Mouse (Mus musculus): ENCODE measurements at regions not wholly inside any gene's neighbourhood (a gene's known extent, or its start where the extent isn't known, plus 50 kb on each side); places are given as distances from the start of the nearest gene placed in this dataset.

GRCm38 (mm10) chr11:17591780-17592487, 334.6 kb downstream of the C1d start:
- Histone ChIP-seq H3K4me1 (no peaks in the 10 kb centered on the region), H3K27ac (replicated peaks) (no peak overlapping the region), H3K9me3 (replicated peaks) (no peaks in the 10 kb centered on the region), H3K36me3 (no peaks in the 10 kb centered on the region), H3K4me3 (no peak overlapping the region), H3K27me3 (ENCODE audit: low read depth, poor library complexity, severe bottlenecking) (no peaks in the 10 kb centered on the region)
- DNase-seq (ENCODE audit: low spot score), result no peak
- 79% methylated on average over 3 of the region's 3 CpGs for WGBS

- H3K27me3 ChIP-seq (ENCODE audit: low read depth, poor library complexity, severe bottlenecking), result no peaks in the 10 kb centered on the region
- no peak for DNase-seq (ENCODE audit: low spot score)
- no peaks in the 10 kb centered on the region for H3K9me3 ChIP-seq (replicated peaks)
- WGBS, result 85% methylated on average over 6 of the region's 6 CpGs
- H3K36me3 ChIP-seq, result no peaks in the 10 kb centered on the region
- H3K4me1 ChIP-seq, result no peaks in the 10 kb centered on the region
- H3K27ac ChIP-seq (replicated peaks), result no peak overlapping the region
- no peak overlapping the region for H3K4me3 ChIP-seq
These were observed 346.5 kb downstream of the C1d start for GRCm38 (mm10) chr11:17603726-17604493.

- WGBS, result 87% methylated on average over 3 of the region's 3 CpGs
- DNase-seq (ENCODE audit: low spot score), result no peak
- no peaks in the 10 kb centered on the region for H3K9me3 ChIP-seq (replicated peaks)
- no peaks in the 10 kb centered on the region for H3K4me1 ChIP-seq
- no peak overlapping the region for H3K27ac ChIP-seq (replicated peaks)
- H3K36me3 ChIP-seq, result no peaks in the 10 kb centered on the region
- no peak overlapping the region for H3K4me3 ChIP-seq
- H3K27me3 ChIP-seq (ENCODE audit: low read depth, poor library complexity, severe bottlenecking), result no peaks in the 10 kb centered on the region
These were observed 333.0 kb downstream of the Etaa1 start for GRCm38 (mm10) chr11:17620462-17621248.

- Histone ChIP-seq H3K4me3 (no peak overlapping the region), H3K4me1 (no peaks in the 10 kb centered on the region), H3K36me3 (no peaks in the 10 kb centered on the region), H3K27ac (replicated peaks) (no peak overlapping the region), H3K27me3 (ENCODE audit: low read depth, poor library complexity, severe bottlenecking) (no peaks in the 10 kb centered on the region), H3K9me3 (replicated peaks) (no peaks in the 10 kb centered on the region)
- DNase-seq (ENCODE audit: low spot score), result no peak
- 80% methylated on average over 2 of the region's 2 CpGs for WGBS
These were observed 324.0 kb downstream of the Etaa1 start for GRCm38 (mm10) chr11:17629541-17630171.

GRCm38 (mm10) chr11:17630172-17630553, 323.5 kb downstream of the Etaa1 start:
- 60% methylated on average over 1 of the region's 1 CpGs for WGBS
- H3K27me3 ChIP-seq (ENCODE audit: low read depth, poor library complexity, severe bottlenecking), result no peaks in the 10 kb centered on the region
- H3K36me3 ChIP-seq, result no peaks in the 10 kb centered on the region
- H3K4me1 ChIP-seq, result no peaks in the 10 kb centered on the region
- no peaks in the 10 kb centered on the region for H3K9me3 ChIP-seq (replicated peaks)
- H3K4me3 ChIP-seq, result no peak overlapping the region
- H3K27ac ChIP-seq (replicated peaks), result no peak overlapping the region
- DNase-seq (ENCODE audit: low spot score), result no peak

- Histone ChIP-seq H3K4me3 (no peak overlapping the region), H3K27me3 (ENCODE audit: low read depth, poor library complexity, severe bottlenecking) (no peaks in the 10 kb centered on the region), H3K4me1 (no peaks in the 10 kb centered on the region), H3K36me3 (no peaks in the 10 kb centered on the region), H3K9me3 (replicated peaks) (no peaks in the 10 kb centered on the region), H3K27ac (replicated peaks) (no peak overlapping the region)
- DNase-seq (ENCODE audit: low spot score), result no peak
- 66% methylated on average over 3 of the region's 3 CpGs for WGBS
These were observed 316.5 kb downstream of the Etaa1 start for GRCm38 (mm10) chr11:17637158-17637557.

- no peak for DNase-seq (ENCODE audit: low spot score)
- Histone ChIP-seq H3K27ac (replicated peaks) (no peak overlapping the region), H3K4me1 (no peaks in the 10 kb centered on the region), H3K9me3 (replicated peaks) (no peaks in the 10 kb centered on the region), H3K36me3 (no peaks in the 10 kb centered on the region), H3K4me3 (no peak overlapping the region), H3K27me3 (ENCODE audit: low read depth, poor library complexity, severe bottlenecking) (no peaks in the 10 kb centered on the region)
- WGBS, result 77% methylated on average over 7 of the region's 7 CpGs
These were observed 313.8 kb downstream of the Etaa1 start for GRCm38 (mm10) chr11:17639922-17640321.

GRCm38 (mm10) chr11:17647441-17647840, 306.2 kb downstream of the Etaa1 start:
- H3K9me3 ChIP-seq (replicated peaks), result no peaks in the 10 kb centered on the region

GRCm38 (mm10) chr11:17651389-17652156, 302.1 kb downstream of the Etaa1 start:
- H3K27ac ChIP-seq (replicated peaks), result no peak overlapping the region
- H3K9me3 ChIP-seq (replicated peaks), result no peaks in the 10 kb centered on the region
- no peak for DNase-seq (ENCODE audit: low spot score)
- H3K4me3 ChIP-seq, result no peak overlapping the region
- H3K4me1 ChIP-seq, result no peaks in the 10 kb centered on the region
- WGBS, result 70% methylated on average over 4 of the region's 4 CpGs
- H3K27me3 ChIP-seq (ENCODE audit: low read depth, poor library complexity, severe bottlenecking), result no peaks in the 10 kb centered on the region
- no peaks in the 10 kb centered on the region for H3K36me3 ChIP-seq

More at GRCm38 (mm10) chr11:17647441-17647840, 306.2 kb downstream of the Etaa1 start:
- DNase-seq (ENCODE audit: low spot score), result no peak
- Histone ChIP-seq H3K27ac (replicated peaks) (no peak overlapping the region), H3K4me3 (no peak overlapping the region), H3K27me3 (ENCODE audit: low read depth, poor library complexity, severe bottlenecking) (no peaks in the 10 kb centered on the region), H3K36me3 (no peaks in the 10 kb centered on the region), H3K4me1 (no peaks in the 10 kb centered on the region)

- no peak for DNase-seq (ENCODE audit: low spot score)
- H3K27me3 ChIP-seq (ENCODE audit: low read depth, poor library complexity, severe bottlenecking), result no peaks in the 10 kb centered on the region
- 85% methylated on average over 2 of the region's 2 CpGs for WGBS
- H3K4me1 ChIP-seq, result peaks cover 6% of the 10 kb centered on the region; the same call in 1 of the 2 replicates
- no peak overlapping the region for H3K4me3 ChIP-seq
- H3K36me3 ChIP-seq, result no peaks in the 10 kb centered on the region
- no peaks in the 10 kb centered on the region for H3K9me3 ChIP-seq (replicated peaks)
- no peak overlapping the region for H3K27ac ChIP-seq (replicated peaks)
These were observed 297.8 kb downstream of the Etaa1 start for GRCm38 (mm10) chr11:17655840-17656239.

GRCm38 (mm10) chr11:17657720-17658119, 296.0 kb downstream of the Etaa1 start:
- DNase-seq (ENCODE audit: low spot score), result no peak
- no peaks in the 10 kb centered on the region for H3K9me3 ChIP-seq (replicated peaks)
- H3K27ac ChIP-seq (replicated peaks), result no peak overlapping the region
- H3K4me1 ChIP-seq, result peaks cover 6% of the 10 kb centered on the region; the same call in 1 of the 2 replicates
- H3K36me3 ChIP-seq, result no peaks in the 10 kb centered on the region
- WGBS, result 92% methylated on average over 3 of the region's 3 CpGs
- H3K27me3 ChIP-seq (ENCODE audit: low read depth, poor library complexity, severe bottlenecking), result no peaks in the 10 kb centered on the region
- H3K4me3 ChIP-seq, result no peak overlapping the region

- H3K4me3 ChIP-seq, result no peak overlapping the region
- H3K9me3 ChIP-seq (replicated peaks), result no peaks in the 10 kb centered on the region
- H3K36me3 ChIP-seq, result no peaks in the 10 kb centered on the region
- H3K27me3 ChIP-seq (ENCODE audit: low read depth, poor library complexity, severe bottlenecking), result no peaks in the 10 kb centered on the region
- DNase-seq (ENCODE audit: low spot score), result no peak
- H3K4me1 ChIP-seq, result peaks cover 6% of the 10 kb centered on the region; the same call in 1 of the 2 replicates
- H3K27ac ChIP-seq (replicated peaks), result no peak overlapping the region
- 66% methylated on average over 3 of the region's 3 CpGs for WGBS
These were observed 295.4 kb downstream of the Etaa1 start for GRCm38 (mm10) chr11:17658289-17658688.
